Mouse (Mus musculus): Measurements from ENCODE around the gene Scarb2. TPM values are rescaled to one million over a fixed set of nuclear protein-coding genes. Genes with fewer than 3 reads are reported as not detected.

Gene Scarb2
- polyA plus RNA-seq, 1 experiment = 23.6 TPM

DNA sequence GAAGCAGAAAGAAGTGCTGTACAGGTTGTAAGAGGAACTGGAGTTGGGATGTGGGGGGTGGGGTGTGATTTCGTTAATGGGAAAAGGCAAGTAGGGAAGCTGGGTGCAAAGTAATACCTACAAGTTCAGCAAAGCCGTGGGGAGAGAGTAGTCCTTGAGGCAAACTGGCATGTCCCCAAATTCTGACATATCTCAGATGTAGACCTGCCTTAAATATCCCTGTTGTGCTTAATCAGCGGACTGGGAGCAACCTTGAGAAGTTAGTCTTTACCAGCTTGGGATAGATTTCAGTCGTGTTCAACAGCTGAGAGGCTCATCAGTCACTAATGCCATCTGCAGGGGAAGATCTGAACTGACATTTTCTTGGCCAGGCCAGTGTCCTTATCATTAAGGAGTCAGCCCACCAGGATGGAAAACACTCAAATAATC lies 318 bp downstream of the Scarb2 start:
- Histone ChIP-seq H3K79me3 (ENCODE audit: low read depth) (peaks cover 2% of the 10 kb centered on the region), H3ac (ENCODE audit: control insufficient read depth, insufficient read length, low read depth) (no peak overlapping the region), H3K4me3 (ENCODE audit: insufficient read depth, poor library complexity, severe bottlenecking) (no peak overlapping the region), H3K36me3 (ENCODE audit: control insufficient read depth, insufficient read depth) (no peaks in the 10 kb centered on the region), H3K27me3 (ENCODE audit: control insufficient read depth, insufficient read depth, insufficient read length) (no peaks in the 10 kb centered on the region), H3K79me2 (ENCODE audit: control insufficient read depth, insufficient read depth) (peaks cover 33% of the 10 kb centered on the region)
- TF ChIP-seq CEBPB (IDR thresholded peaks at IDR 0.05; ENCODE audit: low read depth) (no peak), MYOG (IDR thresholded peaks at IDR 0.05; ENCODE audit: control insufficient read depth, extremely low read depth, insufficient read length) (no peak), CTCF (IDR thresholded peaks at IDR 0.05; ENCODE audit: control insufficient read depth, insufficient read depth, insufficient read length) (no peak), MYOD1 (IDR thresholded peaks at IDR 0.05; ENCODE audit: control insufficient read depth, insufficient read length, low read depth) (no peak), FOSL1 (IDR thresholded peaks at IDR 0.05; ENCODE audit: insufficient read depth, low read length, poor library complexity, severe bottlenecking) (no peak), MAX (IDR thresholded peaks at IDR 0.05) (no peak), USF1 (IDR thresholded peaks at IDR 0.05; ENCODE audit: low read depth) (no peak)

DNA sequence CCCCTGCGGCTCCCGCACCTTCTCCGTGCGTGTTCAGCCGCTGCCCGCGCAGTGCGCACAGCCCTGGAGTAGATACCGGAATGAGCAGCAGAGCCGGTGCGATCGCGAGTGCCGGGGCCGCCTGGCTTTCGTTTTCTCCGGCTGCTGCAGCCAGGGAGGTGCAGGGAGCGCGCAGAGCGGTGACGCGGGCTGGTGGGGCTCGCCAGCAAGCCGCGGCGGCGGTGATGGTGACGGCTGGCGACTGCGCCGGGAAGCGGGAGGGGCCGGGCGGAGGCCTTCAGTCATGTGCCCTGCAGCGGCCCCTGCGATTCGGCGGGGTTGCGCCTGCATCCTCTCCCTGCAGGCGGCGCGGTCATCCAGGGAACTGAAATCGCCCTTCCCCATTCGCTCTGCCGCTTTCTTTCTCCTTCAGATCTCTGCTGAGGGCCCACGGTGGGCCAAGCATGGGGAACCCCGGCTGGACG lies 1.2 kb downstream of the Scarb2 start:
- Histone ChIP-seq H3K79me2 (ENCODE audit: control insufficient read depth, insufficient read depth) (peaks cover 33% of the 10 kb centered on the region), H3K27me3 (ENCODE audit: control insufficient read depth, insufficient read depth, insufficient read length) (no peaks in the 10 kb centered on the region), H3ac (ENCODE audit: control insufficient read depth, insufficient read length, low read depth) (peak overlapping the region; percentile 42), H3K79me3 (ENCODE audit: low read depth) (peaks cover 2% of the 10 kb centered on the region), H3K36me3 (ENCODE audit: control insufficient read depth, insufficient read depth) (no peaks in the 10 kb centered on the region), H3K4me3 (ENCODE audit: insufficient read depth, poor library complexity, severe bottlenecking) (peak overlapping the region; percentile 76)
- TF ChIP-seq MYOD1 (IDR thresholded peaks at IDR 0.05; ENCODE audit: control insufficient read depth, insufficient read length, low read depth) (no peak), FOSL1 (IDR thresholded peaks at IDR 0.05; ENCODE audit: insufficient read depth, low read length, poor library complexity, severe bottlenecking) (no peak), MAX (IDR thresholded peaks at IDR 0.05) (no peak), CEBPB (IDR thresholded peaks at IDR 0.05; ENCODE audit: low read depth) (no peak), CTCF (IDR thresholded peaks at IDR 0.05; ENCODE audit: control insufficient read depth, insufficient read depth, insufficient read length) (peak; percentile 84), USF1 (IDR thresholded peaks at IDR 0.05; ENCODE audit: low read depth) (peak; percentile 69), MYOG (IDR thresholded peaks at IDR 0.05; ENCODE audit: control insufficient read depth, extremely low read depth, insufficient read length) (no peak)

DNA sequence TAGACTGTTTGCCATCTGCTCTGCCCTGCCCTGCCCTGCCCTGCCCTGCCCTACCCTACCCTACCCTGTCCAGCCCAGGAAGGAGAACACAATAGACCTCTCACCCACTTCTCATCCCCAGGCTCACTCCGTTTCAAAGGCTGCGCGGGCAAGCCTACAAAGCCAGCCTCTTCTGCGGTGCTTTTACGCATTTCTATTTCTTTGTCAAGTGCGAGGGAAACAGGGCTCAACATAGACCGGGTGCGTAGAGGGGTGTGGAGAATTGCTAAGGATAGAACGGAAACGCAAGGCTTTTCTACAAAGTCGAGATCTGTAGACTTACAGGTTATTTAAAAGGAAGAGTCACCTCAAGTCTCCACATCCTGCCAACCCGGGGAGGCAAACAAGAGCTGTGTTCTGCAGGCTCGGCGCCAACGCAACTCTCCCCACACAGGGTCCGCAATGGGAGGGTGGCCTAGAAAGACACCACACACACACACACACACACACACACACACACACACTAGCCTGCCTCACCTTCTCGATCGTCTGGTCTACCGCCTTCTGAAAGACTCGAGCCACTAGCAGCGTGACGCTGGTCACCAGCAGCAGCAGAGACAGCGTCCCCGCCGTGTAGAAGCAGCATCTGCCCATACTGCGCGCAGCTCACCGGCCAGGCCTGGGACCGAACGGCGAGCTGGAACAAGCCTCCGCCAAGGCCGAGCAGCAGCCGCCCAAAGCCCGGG lies 1.8 kb downstream of the Scarb2 start:
- H3K79me2 ChIP-seq (ENCODE audit: control insufficient read depth, insufficient read depth) = peaks cover 33% of the 10 kb centered on the region
- peak overlapping the region; percentile 76 for H3K4me3 ChIP-seq (ENCODE audit: insufficient read depth, poor library complexity, severe bottlenecking)
- peak overlapping the region; percentile 42 for H3ac ChIP-seq (ENCODE audit: control insufficient read depth, insufficient read length, low read depth)
- H3K79me3 ChIP-seq (ENCODE audit: low read depth) = peaks cover 2% of the 10 kb centered on the region
- TF ChIP-seq MYOG (IDR thresholded peaks at IDR 0.05; ENCODE audit: control insufficient read depth, extremely low read depth, insufficient read length) = no peak
- no peak for TF ChIP-seq MAX (IDR thresholded peaks at IDR 0.05)
- TF ChIP-seq FOSL1 (IDR thresholded peaks at IDR 0.05; ENCODE audit: insufficient read depth, low read length, poor library complexity, severe bottlenecking) = no peak
- no peak for TF ChIP-seq MYOD1 (IDR thresholded peaks at IDR 0.05; ENCODE audit: control insufficient read depth, insufficient read length, low read depth)
- no peak for TF ChIP-seq CEBPB (IDR thresholded peaks at IDR 0.05; ENCODE audit: low read depth)
- no peak for TF ChIP-seq USF1 (IDR thresholded peaks at IDR 0.05; ENCODE audit: low read depth)
- no peak for TF ChIP-seq CTCF (IDR thresholded peaks at IDR 0.05; ENCODE audit: control insufficient read depth, insufficient read depth, insufficient read length)
- H3K36me3 ChIP-seq (ENCODE audit: control insufficient read depth, insufficient read depth) = no peaks in the 10 kb centered on the region
- no peaks in the 10 kb centered on the region for H3K27me3 ChIP-seq (ENCODE audit: control insufficient read depth, insufficient read depth, insufficient read length)

DNA sequence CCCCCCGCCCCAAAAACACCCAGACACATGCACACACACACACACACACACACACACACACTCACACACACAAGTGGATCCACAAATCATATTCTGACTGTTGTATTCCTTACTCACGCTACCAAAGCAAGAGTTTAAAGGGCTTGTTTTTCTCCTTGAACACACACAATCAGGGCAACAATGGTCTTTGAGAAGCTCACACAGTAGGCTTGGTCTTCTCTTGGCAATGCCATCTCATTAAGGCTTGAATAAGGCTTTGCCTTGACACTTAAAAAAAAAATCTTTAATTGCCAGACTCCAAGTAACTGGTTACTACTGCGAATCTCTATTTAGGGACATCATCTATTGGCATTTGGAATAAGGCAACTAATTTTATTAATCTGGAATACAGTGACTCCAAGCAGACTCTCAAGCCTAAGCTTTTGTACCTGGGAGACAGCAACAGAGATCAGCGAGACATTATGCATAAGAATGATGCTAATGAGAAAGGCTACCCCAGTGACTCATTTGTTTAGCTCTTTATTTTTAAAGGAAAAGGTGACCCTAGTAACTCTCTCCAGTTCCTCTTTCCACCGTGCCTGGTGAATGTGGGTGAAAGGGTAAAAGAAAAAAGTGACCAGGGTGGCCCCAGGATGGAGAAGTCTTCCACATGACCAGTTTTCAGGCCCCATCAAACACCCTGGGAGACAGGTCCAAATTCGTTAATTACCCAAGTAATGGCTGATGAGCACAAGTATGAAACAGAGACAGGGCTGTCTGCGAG lies 2.6 kb downstream of the Scarb2 start:
- H3ac ChIP-seq (ENCODE audit: control insufficient read depth, insufficient read length, low read depth) = peak overlapping the region; percentile 38
- no peak for TF ChIP-seq MYOD1 (IDR thresholded peaks at IDR 0.05; ENCODE audit: control insufficient read depth, insufficient read length, low read depth)
- TF ChIP-seq USF1 (IDR thresholded peaks at IDR 0.05; ENCODE audit: low read depth) = no peak
- TF ChIP-seq FOSL1 (IDR thresholded peaks at IDR 0.05; ENCODE audit: insufficient read depth, low read length, poor library complexity, severe bottlenecking) = no peak
- no peak for TF ChIP-seq MAX (IDR thresholded peaks at IDR 0.05)
- no peak for TF ChIP-seq CEBPB (IDR thresholded peaks at IDR 0.05; ENCODE audit: low read depth)
- TF ChIP-seq MYOG (IDR thresholded peaks at IDR 0.05; ENCODE audit: control insufficient read depth, extremely low read depth, insufficient read length) = no peak
- no peak for TF ChIP-seq CTCF (IDR thresholded peaks at IDR 0.05; ENCODE audit: control insufficient read depth, insufficient read depth, insufficient read length)
- H3K79me3 ChIP-seq (ENCODE audit: low read depth) = peaks cover 2% of the 10 kb centered on the region
- H3K79me2 ChIP-seq (ENCODE audit: control insufficient read depth, insufficient read depth) = peaks cover 33% of the 10 kb centered on the region
- peak overlapping the region; percentile 76 for H3K4me3 ChIP-seq (ENCODE audit: insufficient read depth, poor library complexity, severe bottlenecking)
- no peaks in the 10 kb centered on the region for H3K27me3 ChIP-seq (ENCODE audit: control insufficient read depth, insufficient read depth, insufficient read length)
- H3K36me3 ChIP-seq (ENCODE audit: control insufficient read depth, insufficient read depth) = no peaks in the 10 kb centered on the region

DNA sequence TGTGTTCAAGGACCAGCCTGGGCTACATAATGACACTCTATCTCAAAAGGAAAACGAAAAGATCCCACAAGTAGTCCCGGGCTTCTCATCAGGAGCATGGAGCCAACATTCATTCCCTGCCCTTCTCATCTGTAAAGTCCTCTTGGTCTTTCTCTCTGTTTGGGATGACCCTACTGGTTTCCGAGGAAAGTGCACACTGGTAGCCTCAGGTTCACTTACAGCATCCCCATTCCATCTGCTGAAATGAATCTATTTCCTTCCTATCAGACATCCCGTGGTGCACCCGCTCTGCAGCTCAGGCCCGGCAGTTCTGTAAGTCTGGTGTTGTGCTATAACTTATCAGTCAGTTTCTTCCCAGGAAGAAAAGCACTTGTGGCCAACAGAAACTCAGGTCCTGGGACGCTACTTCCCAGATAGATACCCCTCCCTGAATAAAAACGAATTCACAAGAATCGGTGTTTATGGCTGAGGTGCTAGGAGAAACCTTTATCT lies 3.2 kb downstream of the Scarb2 start:
- TF ChIP-seq USF1 (IDR thresholded peaks at IDR 0.05; ENCODE audit: low read depth) (no peak), MYOG (IDR thresholded peaks at IDR 0.05; ENCODE audit: control insufficient read depth, extremely low read depth, insufficient read length) (no peak), MAX (IDR thresholded peaks at IDR 0.05) (no peak), FOSL1 (IDR thresholded peaks at IDR 0.05; ENCODE audit: insufficient read depth, low read length, poor library complexity, severe bottlenecking) (no peak), CEBPB (IDR thresholded peaks at IDR 0.05; ENCODE audit: low read depth) (no peak), CTCF (IDR thresholded peaks at IDR 0.05; ENCODE audit: control insufficient read depth, insufficient read depth, insufficient read length) (no peak), MYOD1 (IDR thresholded peaks at IDR 0.05; ENCODE audit: control insufficient read depth, insufficient read length, low read depth) (no peak)
- Histone ChIP-seq H3K4me3 (ENCODE audit: insufficient read depth, poor library complexity, severe bottlenecking) (no peak overlapping the region), H3K79me2 (ENCODE audit: control insufficient read depth, insufficient read depth) (peaks cover 33% of the 10 kb centered on the region), H3K79me3 (ENCODE audit: low read depth) (peaks cover 2% of the 10 kb centered on the region), H3K36me3 (ENCODE audit: control insufficient read depth, insufficient read depth) (no peaks in the 10 kb centered on the region), H3K27me3 (ENCODE audit: control insufficient read depth, insufficient read depth, insufficient read length) (no peaks in the 10 kb centered on the region), H3ac (ENCODE audit: control insufficient read depth, insufficient read length, low read depth) (no peak overlapping the region)

All from C2C12 (cell line).